In the genomic region with DNA sequence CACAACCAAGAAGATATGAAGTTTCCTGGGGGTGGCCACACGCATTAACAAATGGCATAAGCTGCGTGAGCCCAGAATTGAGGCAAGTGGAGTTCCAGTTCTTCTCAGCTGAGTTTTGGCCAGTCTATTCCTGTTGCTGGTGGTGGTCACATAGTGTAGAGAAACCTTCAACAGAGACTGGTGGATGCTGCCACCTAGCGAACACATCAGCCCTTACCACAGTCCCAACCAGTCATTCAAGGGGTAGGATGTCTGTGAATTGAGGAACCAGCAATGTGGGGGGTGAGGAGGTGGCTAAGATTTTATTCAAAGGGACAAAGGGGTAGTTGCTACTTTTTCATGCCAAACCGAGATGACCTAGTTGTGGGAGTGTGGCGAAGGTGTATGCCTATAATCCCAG, we compare ENCODE assay signal across 8 mouse cellular contexts. TPM values are rescaled to one million over a fixed set of nuclear protein-coding genes. Genes with fewer than 3 reads are reported as not detected.
DNase-seq lines count a peak whose midpoint lies in the region; ATAC-seq and TF ChIP-seq lines count a peak whose summit lies in the region.

No protein-coding gene starts in this region.

- H3K4me2 ChIP-seq in hindbrain, postnatal 0 days (ENCODE audit: low read depth, low read length) = no peak overlapping the region

- 12% methylated on average over 5 of the region's 5 CpGs for WGBS in hindbrain, postnatal 0 days

- no peaks in the 10 kb centered on the region; the same call in 1 of the 2 replicates for H3K4me1 ChIP-seq in hindbrain, postnatal 0 days (ENCODE audit: insufficient read depth, low read length)

- H3K36me3 ChIP-seq in hindbrain, postnatal 0 days (ENCODE audit: insufficient read depth, low read length) = no peaks in the 10 kb centered on the region

- no peak overlapping the region; the same call in 1 of the 2 replicates for H3K27ac ChIP-seq in hindbrain, postnatal 0 days

- no peak overlapping the region for H3K4me3 ChIP-seq in hindbrain, postnatal 0 days (ENCODE audit: low read length)

- peak; percentile 90 for ATAC-seq in hindbrain, postnatal 0 days

- no peak overlapping the region for H3K9ac ChIP-seq in hindbrain, postnatal 0 days (replicated peaks; ENCODE audit: low read length)

- H3K27me3 ChIP-seq in hindbrain, postnatal 0 days (ENCODE audit: insufficient read depth, low read length) = no peaks in the 10 kb centered on the region

- TF ChIP-seq CTCF in hindbrain, postnatal 0 days (IDR thresholded peaks at IDR 0.05; ENCODE audit: low read depth) = peak; percentile 87

- DNase-seq in adrenal gland, adult (ENCODE audit: inconsistent age in 2 of 2, low spot score in 1 of 2) = peak; percentile 30 to 65
- no peak for DNase-seq in adrenal gland, adult 8-10 months
- DNase-seq in cerebellum, postnatal 14 days = peak; percentile 80 to 83
- peak; percentile 50 for DNase-seq in gastrocnemius, adult 18-20 months (ENCODE audit: low spot score)
- DNase-seq in hindbrain, postnatal 0 days (ENCODE audit: low spot score) = peak; percentile 85
- peak; percentile 73 to 81 for DNase-seq in left cerebral cortex, adult 18-20 months (ENCODE audit: low spot score in 2 of 2)
- DNase-seq in lung, postnatal 4 days = peak; percentile 60 to 72
- peak; percentile 59 to 75 for DNase-seq in right cerebral cortex, postnatal 36 days (ENCODE audit: low spot score in 2 of 2)

- H3K9me3 ChIP-seq in hindbrain, postnatal 0 days (ENCODE audit: low read length) = no peaks in the 10 kb centered on the region

RNA-seq across cellular contexts. Expression of a gene that starts 22.4 kb away (rescaled TPM):
- total RNA-seq in adrenal gland, adult 8-10 months (2022) = under 1 TPM in 1 of 4 experiments, not detected in 3; 0.26 TPM
- total RNA-seq in gastrocnemius, adult 18-20 months (2021) = not detected
- not detected in 2 replicates for total RNA-seq in hindbrain, postnatal 0 days (2014; rRNA removed)
- not detected in 2 replicates for polyA plus RNA-seq in hindbrain, postnatal 0 days (2015; fragmentation: Nextera tagmentation; extraction: Ambion mirVana)
- total RNA-seq in left cerebral cortex, adult 18-20 months (2021) = not detected

RNA-seq across cellular contexts. Expression of a gene that starts 33.8 kb away (rescaled TPM):
- 10 to 100 TPM in 2 of 4 experiments, 1 to 10 TPM in 2; 5.8 to 19.1 (median 10.4) TPM for total RNA-seq in adrenal gland, adult 8-10 months (2022)
- 10 to 100 TPM; 25.9 to 31.3 TPM for total RNA-seq in gastrocnemius, adult 18-20 months (2021)
- 29.5 and 35.7 TPM in 2 replicates for total RNA-seq in hindbrain, postnatal 0 days (2014; rRNA removed)
- 11.2 and 13.0 TPM in 2 replicates for polyA plus RNA-seq in hindbrain, postnatal 0 days (2015; fragmentation: Nextera tagmentation; extraction: Ambion mirVana)
- total RNA-seq in left cerebral cortex, adult 18-20 months (2021) = 10 to 100 TPM; 19.0 to 26.5 TPM

RNA-seq across cellular contexts. Expression of a gene that starts 35.3 kb away (rescaled TPM):
- under 1 TPM; 0.09 to 0.31 (median 0.26) TPM for total RNA-seq in adrenal gland, adult 8-10 months (2022)
- total RNA-seq in gastrocnemius, adult 18-20 months (2021) = 100 to 1,000 TPM; 877 to 904 TPM
- total RNA-seq in hindbrain, postnatal 0 days (2014; rRNA removed) = 0.26 and 0.72 TPM in 2 replicates
- polyA plus RNA-seq in hindbrain, postnatal 0 days (2015; fragmentation: Nextera tagmentation; extraction: Ambion mirVana) = 0.16 and 0.34 TPM in 2 replicates
- total RNA-seq in left cerebral cortex, adult 18-20 months (2021) = under 1 TPM; 0.19 to 0.30 TPM

RNA-seq across cellular contexts. Expression of a gene that starts 58.9 kb away (rescaled TPM):
- total RNA-seq in adrenal gland, adult 8-10 months (2022) = under 1 TPM in 1 of 4 experiments, not detected in 3; 0.37 TPM
- not detected for total RNA-seq in gastrocnemius, adult 18-20 months (2021)
- total RNA-seq in hindbrain, postnatal 0 days (2014; rRNA removed) = 1.3 and 1.8 TPM in 2 replicates
- polyA plus RNA-seq in hindbrain, postnatal 0 days (2015; fragmentation: Nextera tagmentation; extraction: Ambion mirVana) = 2.0 and 2.1 TPM in 2 replicates
- total RNA-seq in left cerebral cortex, adult 18-20 months (2021) = 1 to 10 TPM; 1.7 to 1.9 TPM

Comparison
In these comparisons a context has a peak if more than half of its experiments do, and no peak if none do; other contexts are left out.
1. RNA of a gene that starts 35.3 kb away (total RNA-seq): 877 to 904 TPM in gastrocnemius, adult 18-20 months; 0.19 to 0.30 TPM in left cerebral cortex, adult 18-20 months, 0.09 to 0.31 TPM in adrenal gland, adult 8-10 months and 0.26 to 0.72 TPM in hindbrain, postnatal 0 days; every median in the first group is over 100 times any median in the second.